Mouse (Mus musculus) spleen, adult 2 months (tissue): ENCODE results near the gene Tmem184b. TPM values are rescaled to one million over a fixed set of nuclear protein-coding genes. Genes with fewer than 3 reads are reported as not detected.

Experiments
- DNase-seq, 2 experiments: peaks; one replicate each; pipeline versions ENCODE4 v3.0.0 to v3.0.0-alpha.2; 2012 to 2021; ENCODE audit warnings: low spot score in 2 of 2, low read depth in 1 of 2
- H3K27ac ChIP-seq: fragments of 200-500 bp; 2 replicates; pipeline ENCODE4 v1.5.1; 2012; ENCODE audit warnings: low read length, inconsistent platforms; ENCODE audit not compliant: insufficient read depth
- H3K27me3 ChIP-seq: fragments of 200-500 bp; 2 replicates; pipeline ENCODE4 v1.6.1; 2012; ENCODE audit warnings: mild to moderate bottlenecking, moderate library complexity, low read length, inconsistent platforms; ENCODE audit not compliant: control insufficient read depth, insufficient read depth
- H3K36me3 ChIP-seq: fragments of 200-500 bp; 2 replicates; pipeline ENCODE4 v1.6.1; 2012; ENCODE audit warnings: mild to moderate bottlenecking, low read length, inconsistent platforms; ENCODE audit not compliant: control insufficient read depth, insufficient read depth
- H3K4me1 ChIP-seq: fragments of 200-500 bp; 2 replicates; pipeline ENCODE4 v1.6.1; 2011; ENCODE audit warnings: inconsistent platforms; ENCODE audit not compliant: control insufficient read depth, insufficient read depth, insufficient read length
- H3K4me3 ChIP-seq: fragments of 200-500 bp; 2 replicates; pipeline ENCODE4 v1.5.1; 2011; ENCODE audit warnings: mild to moderate bottlenecking, inconsistent platforms; ENCODE audit not compliant: insufficient read depth, insufficient read length; ENCODE audit errors: extremely low read depth
- CTCF ChIP-seq: fragments of 200-500 bp; IDR thresholded peaks from 2 replicates; pipeline ENCODE4 v1.5.1; 2011; ENCODE audit warnings: mild to moderate bottlenecking, inconsistent platforms; ENCODE audit not compliant: insufficient read depth, insufficient read length, insufficient replicate concordance; ENCODE audit errors: extremely low read depth
- POLR2A ChIP-seq: fragments of 200-500 bp; IDR thresholded peaks from 2 replicates; pipeline ENCODE4 v1.6.1; 2011; ENCODE audit warnings: low read depth, low read length, inconsistent platforms
- WGBS: fragments of 180-500 bp; shearing (Covaris S2); methylation state at CpG from one replicate; pipeline ENCODE4 v1.1.7; 2018; 5-methylcytosine and 5-hydroxymethylcytosine counted together
- polyA plus RNA-seq: library from polyadenylated mRNA; depleted of rRNA; stranded (reverse); fragments of >200 nt; gene quantifications from 2 replicates; pipeline ENCODE4 v1.2.3, GENCODE M21; 2012

Tmem184b gene
- polyA plus RNA-seq, 1 experiment: 89.7 TPM

DNA sequence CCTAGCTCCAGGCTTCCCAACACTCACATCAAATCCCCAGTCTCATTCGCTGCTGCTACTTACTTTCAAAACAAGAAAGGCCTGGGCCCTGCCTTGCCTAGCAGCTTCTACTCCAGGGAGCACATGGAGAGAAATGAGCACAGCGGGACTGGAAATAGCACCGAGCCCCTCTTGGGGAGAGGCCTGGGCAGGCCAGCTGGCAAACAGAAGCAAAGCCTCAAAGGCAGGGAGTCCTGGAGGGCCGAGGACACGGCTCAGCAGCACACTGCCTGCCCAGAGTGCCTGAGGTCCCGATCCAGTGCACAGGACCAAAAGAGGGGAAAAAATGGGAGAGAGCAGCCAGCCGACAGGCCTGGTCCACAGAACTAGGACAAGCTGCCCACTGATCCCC, 2.4 kb downstream of the Tmem184b start:
- H3K4me1 ChIP-seq: peaks cover 19% of the 10 kb centered on the region; the same call in 1 of the 2 replicates
- H3K4me3 ChIP-seq: no peak overlapping the region
- 89% methylated on average over 7 of the region's 7 CpGs for WGBS
- DNase-seq: no peak
- H3K36me3 ChIP-seq: no peaks in the 10 kb centered on the region
- no peak overlapping the region for H3K27ac ChIP-seq
- H3K27me3 ChIP-seq: no peaks in the 10 kb centered on the region
- TF ChIP-seq CTCF (no peak), POLR2A (no peak)

DNA sequence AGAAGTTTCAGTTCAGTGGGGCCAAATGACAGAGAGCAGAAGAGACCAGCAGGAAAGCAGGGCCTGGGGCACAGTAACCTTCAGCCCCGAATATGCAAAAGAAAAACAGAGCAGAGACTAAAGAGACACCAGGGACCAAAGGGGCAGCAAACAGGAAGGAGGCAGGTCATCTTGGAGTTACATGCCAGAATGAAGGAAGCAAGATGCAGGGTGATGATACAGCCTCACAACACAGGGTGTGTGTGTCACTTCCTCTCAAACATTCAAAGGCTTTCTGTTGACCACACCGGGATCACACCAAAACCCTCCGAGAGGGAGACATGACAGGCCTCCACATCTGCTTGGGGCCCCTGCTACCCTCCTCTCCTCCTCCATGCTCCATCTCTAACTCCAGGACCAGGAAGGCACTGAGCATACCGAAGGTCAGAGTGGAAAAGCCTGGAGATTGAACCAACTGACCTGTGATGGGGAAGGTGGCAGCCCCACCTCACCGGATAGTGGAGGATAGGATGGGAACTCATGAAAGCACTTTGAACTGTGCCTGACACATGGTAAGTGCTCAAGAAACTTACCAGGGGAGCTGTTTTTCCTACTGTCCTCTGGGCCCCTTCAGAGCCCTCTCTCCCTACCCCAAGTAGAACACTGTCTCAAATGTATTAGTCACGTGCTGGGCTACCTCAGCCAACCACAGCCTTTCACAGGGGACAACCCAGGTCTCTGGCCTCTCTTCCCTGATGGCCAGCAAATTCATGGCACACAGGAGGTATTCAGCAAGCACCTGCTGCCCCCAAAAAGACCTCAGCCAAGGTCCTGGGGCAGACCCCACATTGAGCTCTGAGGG, 3.0 kb downstream of the Tmem184b start:
- DNase-seq: no peak
- Histone ChIP-seq H3K27ac (no peak overlapping the region), H3K4me3 (no peak overlapping the region), H3K27me3 (no peaks in the 10 kb centered on the region), H3K4me1 (peaks cover 19% of the 10 kb centered on the region; the same call in 1 of the 2 replicates), H3K36me3 (no peaks in the 10 kb centered on the region)
- TF ChIP-seq POLR2A (no peak), CTCF (no peak)
- 47% methylated on average over 6 of the region's 6 CpGs for WGBS

DNA sequence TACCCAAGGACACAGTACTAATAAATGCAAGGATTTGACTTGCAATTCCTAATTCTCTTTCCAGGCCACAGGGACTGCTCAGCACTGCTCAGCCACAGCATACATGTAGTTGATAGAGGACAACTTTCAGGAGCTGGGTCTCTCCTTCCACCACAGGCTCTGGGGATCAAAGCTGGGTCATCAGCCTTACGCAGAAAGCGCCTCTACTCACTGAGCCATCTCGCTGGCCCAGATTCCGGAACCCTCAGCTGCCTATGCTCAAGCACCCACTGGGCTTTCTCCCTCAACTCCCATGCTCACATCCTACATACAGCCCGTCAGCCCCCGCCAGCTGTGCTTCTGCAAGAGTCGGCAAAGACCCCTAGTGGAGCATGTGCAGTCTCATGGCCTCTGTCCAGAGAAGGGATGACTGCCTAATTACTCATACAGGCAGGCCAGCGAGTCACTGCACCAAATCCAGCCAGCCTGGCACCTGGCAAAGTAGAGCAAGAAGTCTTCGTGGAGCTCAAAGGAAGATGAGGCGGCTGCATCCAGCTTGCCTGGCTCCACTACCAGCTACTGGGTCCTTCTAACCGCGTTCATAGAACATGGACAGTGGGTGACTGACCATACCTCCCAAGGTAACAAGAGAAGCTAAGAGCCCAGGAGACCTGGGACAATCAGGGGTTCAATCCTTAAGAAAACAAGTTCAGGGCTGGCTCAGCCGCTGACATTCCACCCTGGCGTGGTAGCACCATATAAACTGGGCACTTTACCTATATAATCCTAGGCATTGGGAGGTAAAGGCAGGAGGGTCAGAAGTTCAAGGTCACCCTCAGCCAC, 3.9 kb downstream of the Tmem184b start:
- no peak for TF ChIP-seq CTCF
- TF ChIP-seq POLR2A: no peak
- Histone ChIP-seq H3K4me3 (no peak overlapping the region), H3K27ac (no peak overlapping the region)

DNA sequence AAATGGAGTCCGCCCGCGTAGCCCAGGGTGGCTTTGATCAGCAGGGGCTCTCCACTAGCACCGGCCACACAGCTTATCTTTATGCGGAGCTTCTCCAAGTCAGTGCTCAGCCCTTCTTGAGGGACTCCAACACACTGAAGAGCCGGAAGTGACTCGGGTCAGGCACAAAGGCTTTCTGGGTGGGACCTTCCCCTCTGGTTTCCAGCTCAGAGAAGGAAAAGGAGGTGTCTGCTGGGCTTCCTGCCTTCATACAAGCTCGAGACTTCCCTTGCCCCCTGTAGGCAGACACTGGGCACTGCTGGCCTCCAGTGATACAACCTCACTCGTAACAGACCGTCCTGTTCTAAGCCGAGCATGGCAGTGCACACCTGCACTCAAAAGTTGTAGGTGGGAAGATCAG, 6.6 kb downstream of the Tmem184b start:
- Histone ChIP-seq H3K27ac (peak overlapping the region; percentile 41; the same call in 1 of the 2 replicates), H3K4me3 (peak overlapping the region; percentile 6; the same call in 1 of the 2 replicates), H3K4me1 (peaks cover 13% of the 10 kb centered on the region; the same call in 1 of the 2 replicates), H3K36me3 (no peaks in the 10 kb centered on the region), H3K27me3 (no peaks in the 10 kb centered on the region)
- 58% methylated on average over 11 of the region's 11 CpGs for WGBS
- no peak for DNase-seq
- no peak for TF ChIP-seq CTCF
- TF ChIP-seq POLR2A: no peak

More for the DNA sequence above, 3.9 kb downstream of the Tmem184b start:
- 89% methylated on average over 14 of the region's 14 CpGs for WGBS
- Histone ChIP-seq H3K27me3 (no peaks in the 10 kb centered on the region), H3K36me3 (no peaks in the 10 kb centered on the region), H3K4me1 (peaks cover 19% of the 10 kb centered on the region; the same call in 1 of the 2 replicates)
- no peak for DNase-seq

DNA sequence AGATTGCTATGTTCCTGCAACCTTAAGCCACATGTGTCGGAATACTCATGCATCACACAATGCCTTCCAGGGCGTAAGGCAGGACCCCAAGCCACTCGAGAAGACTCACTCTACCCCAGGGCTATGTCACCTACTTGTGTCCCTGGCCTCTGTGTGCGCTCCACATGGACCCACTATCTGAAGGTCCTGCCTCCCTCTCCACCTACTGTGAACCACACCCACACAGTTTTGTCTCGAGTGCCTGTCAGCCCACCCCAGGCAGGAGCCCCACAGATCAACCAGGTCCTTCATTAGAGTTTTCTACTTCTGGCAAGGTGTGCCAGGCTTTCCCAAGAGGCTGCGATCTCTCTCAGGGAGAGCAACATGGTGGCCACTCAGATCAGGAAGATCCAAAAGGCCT, 8.1 kb downstream of the Tmem184b start:
- Histone ChIP-seq H3K27ac (no peak overlapping the region), H3K4me1 (peaks cover 9% of the 10 kb centered on the region; the same call in 1 of the 2 replicates), H3K4me3 (no peak overlapping the region), H3K36me3 (no peaks in the 10 kb centered on the region), H3K27me3 (no peaks in the 10 kb centered on the region)
- WGBS: 85% methylated on average over 6 of the region's 6 CpGs
- no peak for TF ChIP-seq POLR2A
- TF ChIP-seq CTCF: no peak
- no peak for DNase-seq

DNA sequence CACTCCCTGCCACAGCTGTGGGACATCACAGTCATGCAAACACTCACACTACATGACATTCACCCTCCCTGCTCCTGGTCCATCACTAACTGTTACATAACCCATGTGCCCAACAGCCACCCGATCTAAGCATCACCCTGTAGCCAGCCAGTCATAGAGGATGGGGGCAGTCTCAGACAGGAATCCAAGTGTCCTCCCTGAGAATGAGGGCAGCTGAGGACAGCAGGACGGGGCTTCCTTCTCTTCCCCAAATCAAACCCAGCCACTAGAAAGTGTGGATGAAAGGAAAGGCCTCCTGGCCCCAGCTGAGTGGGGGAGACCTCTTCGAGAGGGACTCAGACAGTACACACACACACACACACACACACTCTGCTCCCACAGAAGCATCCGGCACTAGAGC, 8.5 kb downstream of the Tmem184b start:
- TF ChIP-seq POLR2A (no peak), CTCF (no peak)
- H3K27me3 ChIP-seq: no peaks in the 10 kb centered on the region
- no peak overlapping the region for H3K4me3 ChIP-seq
- DNase-seq: no peak
- WGBS: 82% methylated on average over 4 of the region's 4 CpGs
- no peak overlapping the region for H3K27ac ChIP-seq
- H3K36me3 ChIP-seq: no peaks in the 10 kb centered on the region
- peaks cover 8% of the 10 kb centered on the region; the same call in 1 of the 2 replicates for H3K4me1 ChIP-seq
